Mouse (Mus musculus) spleen, embryonic (tissue): ENCODE data around the gene Ubxn11.
"Not testable (repeated sequence)": the region's sequence is repeated elsewhere in the genome, so short reads cannot be mapped to it uniquely, and the experiment has no call there.

Experiments used
- CTCF ChIA-PET: fragments of 350-600 bp; sonication (Branson Sonifier 250); formaldehyde crosslinking; loops from one replicate; lab custom pipeline; 2022; lab: Charles Lee

Gene Ubxn11

GRCm38 (mm10) chr4:134132117-134132516 lies 29.7 kb downstream of the Ubxn11 start:
- CTCF ChIA-PET: interaction anchor here (1.2 kb wide), 1 partner anchor 9 kb away, joined by 3 read pairs; no protein-coding TSS in a partner anchor

GRCm38 (mm10) chr4:134132519-134133095 lies 30.2 kb downstream of the Ubxn11 start:
- CTCF ChIA-PET: no interaction called here

- CTCF ChIA-PET: no interaction called here
Observed at GRCm38 (mm10) chr4:134136280-134136926, 34.0 kb downstream of the Ubxn11 start.

GRCm38 (mm10) chr4:134138857-134139256 lies 36.5 kb downstream of the Ubxn11 start:
- CTCF ChIA-PET: interaction anchor here (0.6 to 1.1 kb wide), 4 partner anchors 53 to 465 kb away, joined by 3 to 8 read pairs (median 3); no protein-coding TSS in a partner anchor

GRCm38 (mm10) chr4:134144297-134144696 lies 41.9 kb downstream of the Ubxn11 start:
- CTCF ChIA-PET: not testable (repeated sequence)

GRCm38 (mm10) chr4:134149389-134149788 lies 47.0 kb downstream of the Ubxn11 start:
- CTCF ChIA-PET: no interaction called here

GRCm38 (mm10) chr4:134152112-134152511 lies 49.7 kb downstream of the Ubxn11 start:
- CTCF ChIA-PET: interaction anchor here (0.6 kb wide), 1 partner anchor 137 kb away, joined by 6 read pairs; no protein-coding TSS in a partner anchor

- CTCF ChIA-PET: no interaction called here
Observed at GRCm38 (mm10) chr4:134153656-134154055, 51.3 kb downstream of the Ubxn11 start.

- CTCF ChIA-PET: no interaction called here
Observed at GRCm38 (mm10) chr4:134154354-134154753, 52.0 kb downstream of the Ubxn11 start.

- CTCF ChIA-PET: no interaction called here
Observed at GRCm38 (mm10) chr4:134155531-134155930, 53.2 kb downstream of the Ubxn11 start.

GRCm38 (mm10) chr4:134155961-134156465 lies 53.6 kb downstream of the Ubxn11 start:
- CTCF ChIA-PET: no interaction called here

- CTCF ChIA-PET: no interaction called here
Observed at GRCm38 (mm10) chr4:134156744-134157143, 54.4 kb downstream of the Ubxn11 start.

- CTCF ChIA-PET: no interaction called here
Observed at GRCm38 (mm10) chr4:134157558-134157957, 55.2 kb downstream of the Ubxn11 start.

- CTCF ChIA-PET: no interaction called here
Observed at GRCm38 (mm10) chr4:134158774-134159173, 56.4 kb downstream of the Ubxn11 start.

GRCm38 (mm10) chr4:134160071-134160470 lies 57.7 kb downstream of the Ubxn11 start:
- CTCF ChIA-PET: interaction anchor here (0.7 kb wide), 1 partner anchor 36 kb away, joined by 3 read pairs; no protein-coding TSS in a partner anchor

GRCm38 (mm10) chr4:134164591-134164990 lies 62.2 kb downstream of the Ubxn11 start:
- CTCF ChIA-PET: no interaction called here

- CTCF ChIA-PET: no interaction called here
Observed at GRCm38 (mm10) chr4:134165024-134165423, 62.7 kb downstream of the Ubxn11 start.

GRCm38 (mm10) chr4:134165548-134166465 lies 63.4 kb downstream of the Ubxn11 start:
- CTCF ChIA-PET: no interaction called here

GRCm38 (mm10) chr4:134166906-134167305 lies 64.5 kb downstream of the Ubxn11 start:
- CTCF ChIA-PET: no interaction called here

- CTCF ChIA-PET: no interaction called here
Observed at GRCm38 (mm10) chr4:134172391-134172790, 70.0 kb downstream of the Ubxn11 start.
